Mouse (Mus musculus) hindbrain, embryonic 15.5 days (tissue): Measurements from ENCODE around the gene 1110004F10Rik. TPM values are rescaled to one million over a fixed set of nuclear protein-coding genes. Genes with fewer than 3 reads are reported as not detected.

Experiments used
- ATAC-seq: fragments of 200-750 bp; cut with Nextera tagmentation; 2 replicates; pipeline ENCODE4 v1.8.0; 2017; ENCODE audit warnings: low read depth, moderate number of reproducible peaks, moderate TSS enrichment; ENCODE audit not compliant: low FRiP score
- H3K27ac ChIP-seq: fragments of 300-500 bp; sonication (generic); replicated peaks from 2 replicates; pipeline ENCODE4 v1.5.1; 2015; ENCODE audit warnings: mild to moderate bottlenecking, inconsistent platforms
- H3K27me3 ChIP-seq: fragments of 300-500 bp; sonication (generic); 2 replicates; pipeline ENCODE4 v1.6.1; 2015; ENCODE audit warnings: control low read depth, inconsistent platforms
- H3K36me3 ChIP-seq: fragments of 300-500 bp; sonication (generic); 2 replicates; pipeline ENCODE4 v1.6.1; 2015; ENCODE audit warnings: control low read depth, inconsistent platforms
- H3K4me1 ChIP-seq: fragments of 300-500 bp; sonication (generic); replicated peaks from 2 replicates; pipeline ENCODE4 v1.6.1; 2015; ENCODE audit warnings: control low read depth, inconsistent platforms
- H3K4me2 ChIP-seq: fragments of 300-500 bp; sonication (generic); 2 replicates; pipeline ENCODE4 v1.6.1; 2015; ENCODE audit warnings: moderate library complexity, mild to moderate bottlenecking, inconsistent platforms
- H3K4me3 ChIP-seq: fragments of 300-500 bp; sonication (generic); 2 replicates; pipeline ENCODE4 v1.5.1; 2015; ENCODE audit warnings: mild to moderate bottlenecking, inconsistent platforms
- H3K9ac ChIP-seq: fragments of 300-500 bp; sonication (generic); 2 replicates; pipeline ENCODE4 v1.6.1; 2015; ENCODE audit warnings: inconsistent platforms
- H3K9me3 ChIP-seq: fragments of 300-500 bp; sonication (generic); 2 replicates; pipeline ENCODE4 v1.6.1; 2016; ENCODE audit warnings: control low read depth, inconsistent platforms
- WGBS: fragments of 180-500 bp; shearing (Covaris S2); methylation state at CpG from one replicate; pipeline ENCODE4 v1.1.7; 2015; 5-methylcytosine and 5-hydroxymethylcytosine counted together
- polyA plus RNA-seq: library from polyadenylated mRNA; unstranded; fragments of >200 nt; fragmentation: Nextera tagmentation; extraction: Ambion mirVana; gene quantifications from 2 replicates; pipeline ENCODE4 v1.2.1, GENCODE M21; 2015

1110004F10Rik gene
- polyA plus RNA-seq, 1 experiment from 2014 or later = 297 TPM

- 95% methylated on average over 2 of the region's 2 CpGs for WGBS
- Histone ChIP-seq H3K36me3 (no peaks in the 10 kb centered on the region), H3K4me2 (no peak overlapping the region), H3K27ac (no peak overlapping the region), H3K9me3 (no peaks in the 10 kb centered on the region), H3K27me3 (no peaks in the 10 kb centered on the region), H3K4me3 (no peak overlapping the region), H3K9ac (no peak overlapping the region), H3K4me1 (peaks cover 13% of the 10 kb centered on the region)
- ATAC-seq = no peak
Measured at GRCm38 (mm10) chr7:116127052-116127451, 87.9 kb downstream of the 1110004F10Rik start.

DNA sequence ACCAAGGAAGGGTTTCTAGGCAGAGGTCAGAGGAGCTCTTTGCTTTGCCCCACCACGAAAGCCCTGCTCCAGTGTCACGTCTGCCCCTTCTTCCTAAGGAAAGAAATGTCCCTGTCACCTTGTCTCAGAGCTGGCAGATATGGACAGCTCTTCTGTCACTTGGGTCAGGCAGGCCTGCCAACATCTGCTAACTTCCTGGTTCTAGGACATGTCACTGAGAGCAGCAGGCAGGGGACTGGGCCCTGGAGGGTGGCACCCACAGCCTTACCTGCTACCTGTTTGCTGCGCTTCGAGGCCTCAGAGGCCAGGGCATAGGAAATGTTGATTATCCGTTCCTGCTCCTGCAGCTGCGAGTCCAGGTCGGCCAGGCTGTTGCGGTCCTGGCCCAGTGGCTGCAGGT, 89.1 kb downstream of the 1110004F10Rik start:
- H3K27me3 ChIP-seq = no peaks in the 10 kb centered on the region
- H3K27ac ChIP-seq = no peak overlapping the region
- no peaks in the 10 kb centered on the region for H3K9me3 ChIP-seq
- H3K9ac ChIP-seq = no peak overlapping the region
- H3K36me3 ChIP-seq = no peaks in the 10 kb centered on the region
- no peak overlapping the region for H3K4me3 ChIP-seq
- H3K4me2 ChIP-seq = no peak overlapping the region
- 96% methylated on average over 8 of the region's 8 CpGs for WGBS
- no peak for ATAC-seq
- peaks cover 10% of the 10 kb centered on the region for H3K4me1 ChIP-seq

DNA sequence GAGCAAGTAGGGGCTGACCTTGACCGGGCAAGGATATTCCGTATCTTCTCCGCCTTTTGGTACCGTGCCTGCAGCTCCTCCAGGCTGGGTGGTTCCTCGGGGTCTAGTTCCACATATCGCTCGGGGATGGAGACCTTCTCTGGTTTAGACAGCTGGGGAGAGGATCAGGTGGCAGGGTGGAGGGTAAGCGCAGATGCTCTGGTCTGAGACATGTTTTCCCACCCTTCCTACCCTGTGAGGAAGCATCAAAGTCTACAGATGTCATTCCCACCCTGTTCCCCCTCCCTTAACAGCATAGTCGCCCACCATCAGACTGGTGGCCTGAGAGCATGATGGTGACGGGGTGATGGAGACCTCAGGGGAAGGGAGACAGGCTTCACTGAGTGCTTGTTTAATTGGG, 90.2 kb downstream of the 1110004F10Rik start:
- WGBS = 89% methylated on average over 10 of the region's 10 CpGs
- H3K4me3 ChIP-seq = no peak overlapping the region
- H3K4me1 ChIP-seq = peaks cover 6% of the 10 kb centered on the region

DNA sequence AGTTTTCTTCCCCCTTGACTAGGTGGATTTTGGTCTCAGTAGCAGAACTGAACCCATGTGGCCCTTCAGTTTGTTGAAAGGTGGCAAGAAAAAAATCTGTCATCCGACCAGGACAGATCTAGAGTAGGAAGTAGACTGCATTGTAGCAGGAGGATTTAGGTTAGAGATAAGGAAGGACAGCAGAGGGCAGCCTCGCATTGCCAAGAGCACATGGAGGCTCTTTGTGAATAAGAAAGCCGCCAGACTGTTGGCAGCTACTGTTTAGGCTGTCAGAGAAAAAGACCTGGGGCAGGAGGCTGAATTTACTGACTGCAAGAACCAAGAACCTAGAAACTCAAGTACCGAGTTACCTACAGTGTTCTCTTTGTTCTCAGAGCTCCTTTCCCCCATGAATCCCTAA, 92.2 kb downstream of the 1110004F10Rik start:
- Histone ChIP-seq H3K9ac (no peak overlapping the region), H3K36me3 (no peaks in the 10 kb centered on the region), H3K9me3 (no peaks in the 10 kb centered on the region), H3K27me3 (no peaks in the 10 kb centered on the region), H3K4me2 (no peak overlapping the region), H3K27ac (peak overlapping the region; percentile 61), H3K4me1 (peaks cover 6% of the 10 kb centered on the region), H3K4me3 (no peak overlapping the region)
- WGBS = 20% methylated on average over 4 of the region's 4 CpGs
- ATAC-seq = no peak

More for the DNA sequence above, 90.2 kb downstream of the 1110004F10Rik start:
- H3K9me3 ChIP-seq = no peaks in the 10 kb centered on the region
- no peaks in the 10 kb centered on the region for H3K27me3 ChIP-seq
- no peak overlapping the region for H3K4me2 ChIP-seq
- H3K27ac ChIP-seq = no peak overlapping the region
- H3K9ac ChIP-seq = no peak overlapping the region
- ATAC-seq = no peak
- no peaks in the 10 kb centered on the region for H3K36me3 ChIP-seq

DNA sequence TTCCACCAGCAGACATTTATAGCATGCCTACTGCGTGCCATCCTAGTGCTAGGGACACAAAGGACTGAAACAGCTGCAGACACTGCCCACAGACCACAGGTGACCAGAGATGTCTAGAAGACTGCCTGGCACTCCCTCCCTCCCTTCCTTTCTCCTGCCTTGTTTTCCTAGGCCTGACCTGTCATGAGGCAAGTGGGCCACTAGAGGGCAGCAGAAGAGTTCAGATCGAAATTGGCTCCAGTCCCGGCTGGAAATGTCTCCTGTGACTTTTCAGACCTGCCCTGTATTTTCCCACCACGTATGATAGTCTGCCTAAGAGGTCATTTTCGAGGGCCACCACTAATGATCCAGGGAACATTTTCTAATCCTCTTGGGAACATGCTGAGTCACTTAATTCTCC, 92.9 kb downstream of the 1110004F10Rik start:
- H3K4me1 ChIP-seq = peaks cover 6% of the 10 kb centered on the region
- no peaks in the 10 kb centered on the region for H3K36me3 ChIP-seq
- no peaks in the 10 kb centered on the region for H3K27me3 ChIP-seq
- no peaks in the 10 kb centered on the region for H3K9me3 ChIP-seq
- H3K27ac ChIP-seq = peak overlapping the region; percentile 61; the same call in 1 of the 2 replicates
- WGBS = 2% methylated on average over 5 of the region's 5 CpGs
- H3K4me3 ChIP-seq = no peak overlapping the region
- no peak overlapping the region for H3K9ac ChIP-seq
- ATAC-seq = 0 out of 2 replicates have a peak, but pooled peaks have one; percentile 43
- H3K4me2 ChIP-seq = no peak overlapping the region

- Histone ChIP-seq H3K4me1 (peaks cover 6% of the 10 kb centered on the region), H3K27me3 (no peaks in the 10 kb centered on the region), H3K4me3 (no peak overlapping the region), H3K9ac (no peak overlapping the region), H3K4me2 (no peak overlapping the region), H3K9me3 (no peaks in the 10 kb centered on the region), H3K36me3 (no peaks in the 10 kb centered on the region), H3K27ac (no peak overlapping the region)
- ATAC-seq = no peak
- 76% methylated on average over 31 of the region's 31 CpGs for WGBS
Measured at GRCm38 (mm10) chr7:116134413-116135292, 95.5 kb downstream of the 1110004F10Rik start.

GRCm38 (mm10) chr7:116137149-116137548, 98.0 kb downstream of the 1110004F10Rik start:
- Histone ChIP-seq H3K4me3 (no peak overlapping the region), H3K27me3 (no peaks in the 10 kb centered on the region), H3K4me1 (no peaks in the 10 kb centered on the region), H3K9ac (no peak overlapping the region), H3K9me3 (no peaks in the 10 kb centered on the region), H3K36me3 (no peaks in the 10 kb centered on the region), H3K27ac (no peak overlapping the region), H3K4me2 (no peak overlapping the region)
- WGBS = 92% methylated on average over 12 of the region's 12 CpGs
- no peak for ATAC-seq

DNA sequence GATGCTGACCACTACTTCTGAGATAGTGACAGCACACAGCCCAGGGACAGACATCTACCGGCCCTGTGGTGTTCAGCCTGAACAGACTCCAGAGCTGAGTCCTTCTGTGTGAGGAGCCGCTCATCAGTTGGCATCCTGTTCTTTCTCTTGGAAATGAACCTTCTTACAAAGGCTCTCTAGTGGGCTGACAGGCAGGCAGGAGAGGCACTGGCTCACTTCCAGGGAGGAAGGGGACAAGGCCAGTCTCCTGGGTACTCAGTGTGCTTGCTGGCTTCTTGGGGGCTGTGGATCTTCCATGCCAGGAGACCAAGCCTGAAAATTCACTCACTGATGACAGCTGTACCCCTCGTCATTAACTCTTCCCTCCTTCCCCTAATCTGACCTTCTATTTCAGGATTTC, 98.5 kb downstream of the 1110004F10Rik start:
- Histone ChIP-seq H3K27ac (no peak overlapping the region), H3K27me3 (no peaks in the 10 kb centered on the region), H3K9ac (no peak overlapping the region), H3K4me3 (no peak overlapping the region), H3K4me2 (no peak overlapping the region), H3K36me3 (no peaks in the 10 kb centered on the region), H3K9me3 (no peaks in the 10 kb centered on the region), H3K4me1 (no peaks in the 10 kb centered on the region)
- WGBS = 60% methylated on average over 3 of the region's 3 CpGs
- ATAC-seq = no peak

DNA sequence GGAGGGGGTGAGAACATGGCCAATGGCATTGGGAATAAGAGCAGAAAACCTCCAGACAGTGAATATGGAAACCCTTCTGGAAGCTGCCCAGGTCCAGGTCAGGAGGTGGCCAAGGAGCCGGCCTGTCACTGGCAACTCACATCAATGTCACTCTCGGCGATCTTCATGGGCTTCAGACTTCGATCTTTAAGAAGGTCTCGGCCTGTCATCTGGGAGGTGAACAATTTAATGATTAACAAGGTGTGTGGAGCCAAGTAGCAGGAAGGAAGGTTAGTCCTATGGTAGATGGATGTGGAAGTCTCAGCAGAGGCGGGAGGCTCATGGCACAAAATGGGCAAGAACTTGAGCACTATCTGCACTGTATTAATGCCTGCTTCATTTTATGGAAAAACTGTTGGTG, 105.8 kb downstream of the 1110004F10Rik start:
- H3K27ac ChIP-seq = no peak overlapping the region
- no peaks in the 10 kb centered on the region for H3K27me3 ChIP-seq
- no peaks in the 10 kb centered on the region for H3K36me3 ChIP-seq
- H3K9ac ChIP-seq = no peak overlapping the region
- no peak for ATAC-seq
- no peak overlapping the region for H3K4me3 ChIP-seq
- no peak overlapping the region for H3K4me2 ChIP-seq
- H3K9me3 ChIP-seq = no peaks in the 10 kb centered on the region
- WGBS = 97% methylated on average over 6 of the region's 6 CpGs
- H3K4me1 ChIP-seq = no peaks in the 10 kb centered on the region

DNA sequence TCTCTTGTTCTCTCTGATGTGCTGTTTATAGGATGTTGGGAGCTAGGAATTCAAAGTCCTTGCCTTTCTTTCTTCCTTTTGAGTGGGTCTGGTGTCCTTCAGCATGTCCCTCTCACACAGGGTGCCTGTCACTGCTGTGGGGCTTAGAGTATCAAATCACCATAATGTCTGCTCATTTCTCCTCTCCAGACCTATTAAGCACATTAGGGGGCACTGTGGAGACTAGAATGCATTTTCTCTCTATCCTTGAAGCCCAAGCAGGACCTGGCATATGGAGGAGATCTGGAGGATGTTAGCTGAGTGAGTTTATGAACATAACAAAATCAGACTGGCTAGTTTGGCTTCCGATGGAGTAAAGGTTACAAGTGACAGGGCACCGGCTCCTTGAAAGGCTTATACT, 107.9 kb downstream of the 1110004F10Rik start:
- no peaks in the 10 kb centered on the region for H3K27me3 ChIP-seq
- H3K9ac ChIP-seq = no peak overlapping the region
- no peak overlapping the region for H3K27ac ChIP-seq
- H3K4me3 ChIP-seq = no peak overlapping the region
- H3K4me2 ChIP-seq = no peak overlapping the region
- no peaks in the 10 kb centered on the region for H3K36me3 ChIP-seq
- ATAC-seq = no peak
- no peaks in the 10 kb centered on the region for H3K9me3 ChIP-seq
- WGBS = 86% methylated on average over 2 of the region's 2 CpGs
- H3K4me1 ChIP-seq = no peaks in the 10 kb centered on the region

DNA sequence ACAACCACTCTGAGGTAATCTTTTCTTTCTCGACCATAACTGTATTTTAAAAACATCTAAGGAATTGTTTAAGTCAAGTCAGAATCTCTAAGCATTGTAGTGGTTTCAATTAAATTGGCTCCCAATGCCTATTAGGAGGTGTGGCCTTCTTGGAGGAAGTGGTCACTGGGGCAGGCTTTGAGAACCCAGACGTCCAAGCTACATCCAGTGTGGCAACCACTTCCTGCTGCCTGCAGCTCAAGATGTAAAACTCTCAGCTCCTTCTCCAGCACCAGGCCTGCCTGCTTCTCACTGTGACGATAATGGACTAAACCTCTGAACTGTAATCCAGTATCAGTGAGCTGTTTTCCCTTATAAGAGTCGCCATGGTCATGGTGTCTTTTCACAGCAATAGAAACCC, 110.4 kb downstream of the 1110004F10Rik start:
- Histone ChIP-seq H3K9ac (no peak overlapping the region), H3K9me3 (no peaks in the 10 kb centered on the region), H3K4me1 (no peaks in the 10 kb centered on the region), H3K4me2 (no peak overlapping the region), H3K4me3 (no peak overlapping the region), H3K27ac (no peak overlapping the region), H3K27me3 (no peaks in the 10 kb centered on the region), H3K36me3 (no peaks in the 10 kb centered on the region)
- no peak for ATAC-seq
- 82% methylated on average over 4 of the region's 4 CpGs for WGBS

- no peak overlapping the region for H3K9ac ChIP-seq
- no peaks in the 10 kb centered on the region for H3K4me1 ChIP-seq
- WGBS = 71% methylated on average over 2 of the region's 2 CpGs
- H3K36me3 ChIP-seq = no peaks in the 10 kb centered on the region
- no peaks in the 10 kb centered on the region for H3K27me3 ChIP-seq
- ATAC-seq = no peak
- H3K4me3 ChIP-seq = no peak overlapping the region
- H3K27ac ChIP-seq = no peak overlapping the region
- H3K9me3 ChIP-seq = no peaks in the 10 kb centered on the region
- H3K4me2 ChIP-seq = no peak overlapping the region
Measured at GRCm38 (mm10) chr7:116153781-116154368, 114.7 kb downstream of the 1110004F10Rik start.
